29 mouse cellular contexts compared by ENCODE assay signal in genomic region chr16:25295546-25295945, GRCm38 (mm10). TPM values are rescaled to one million over a fixed set of nuclear protein-coding genes. Genes with fewer than 3 reads are reported as not detected.
DNase-seq lines count a peak whose midpoint lies in the region; ATAC-seq and TF ChIP-seq lines count a peak whose summit lies in the region.
"Had no signal": no experiment of that assay in that cellular context is flagged by ENCODE, and none has a peak within 500 bp of the region (broad histone marks: within the 10 kb centered on the region; RNA-seq: fewer than 3 reads in every experiment).

No protein-coding gene starts in this region.

- WGBS in intestine, postnatal 0 days, result 43% methylated on average over 11 of the region's 11 CpGs
- WGBS in stomach, postnatal 0 days, result 63% methylated on average over 11 of the region's 11 CpGs

- no peak overlapping the region for H3K9ac ChIP-seq in intestine, postnatal 0 days (ENCODE audit: low read depth, low read length)
- H3K9ac ChIP-seq in stomach, postnatal 0 days (ENCODE audit: low read length), result no peak overlapping the region
- H3K9ac ChIP-seq: forebrain, embryonic 13.5 days; hindbrain, embryonic 13.5 days had no signal

- no peak overlapping the region for H3K27ac ChIP-seq in intestine, postnatal 0 days (ENCODE audit: low read depth, low read length)
- no peak overlapping the region for H3K27ac ChIP-seq in stomach, postnatal 0 days (replicated peaks)
- H3K27ac ChIP-seq: forebrain, embryonic 10.5 days; forebrain, embryonic 13.5 days; gastrocnemius, adult 2 months; heart, adult 2 months; heart, embryonic 10.5 days; hindbrain, embryonic 10.5 days; hindbrain, embryonic 13.5 days had no signal

- no peak overlapping the region for H3K4me3 ChIP-seq in intestine, postnatal 0 days (ENCODE audit: low read depth, low read length)
- no peak overlapping the region for H3K4me3 ChIP-seq in stomach, postnatal 0 days (ENCODE audit: low read depth, low read length)
- H3K4me3 ChIP-seq: forebrain, embryonic 10.5 days; forebrain, embryonic 13.5 days; gastrocnemius, adult 2 months; heart, adult 2 months; heart, embryonic 10.5 days; hindbrain, embryonic 10.5 days; hindbrain, embryonic 13.5 days had no signal

- no peak for TF ChIP-seq EP300 in stomach, postnatal 0 days (optimal IDR thresholded peaks at IDR 0.05)

- H3K4me2 ChIP-seq in intestine, postnatal 0 days (replicated peaks; ENCODE audit: low read depth), result peak overlapping the region; percentile 21; the same call in 1 of the 2 replicates
- H3K4me2 ChIP-seq in stomach, postnatal 0 days (replicated peaks; ENCODE audit: low read depth), result no peak overlapping the region
- H3K4me2 ChIP-seq: forebrain, embryonic 13.5 days; hindbrain, embryonic 13.5 days had no signal

- H3K9me3 ChIP-seq in intestine, postnatal 0 days (ENCODE audit: control insufficient read depth), result no peaks in the 10 kb centered on the region
- no peaks in the 10 kb centered on the region for H3K9me3 ChIP-seq in stomach, postnatal 0 days (ENCODE audit: control insufficient read depth, low read length)
- H3K9me3 ChIP-seq: forebrain, embryonic 10.5 days; forebrain, embryonic 13.5 days; heart, embryonic 10.5 days; hindbrain, embryonic 10.5 days; hindbrain, embryonic 13.5 days had no signal

- no peaks in the 10 kb centered on the region for H3K36me3 ChIP-seq in intestine, postnatal 0 days (ENCODE audit: control insufficient read depth, insufficient read depth)
- H3K36me3 ChIP-seq in stomach, postnatal 0 days (ENCODE audit: control insufficient read depth, insufficient read depth, low read length), result no peaks in the 10 kb centered on the region
- H3K36me3 ChIP-seq: forebrain, embryonic 10.5 days; heart, embryonic 10.5 days; hindbrain, embryonic 10.5 days; hindbrain, embryonic 13.5 days had no signal

- no peaks in the 10 kb centered on the region for H3K4me1 ChIP-seq in intestine, postnatal 0 days (replicated peaks; ENCODE audit: control insufficient read depth, insufficient read depth, low read length)
- H3K4me1 ChIP-seq in stomach, postnatal 0 days (replicated peaks; ENCODE audit: control insufficient read depth, insufficient read depth), result no peaks in the 10 kb centered on the region
- H3K4me1 ChIP-seq: forebrain, embryonic 10.5 days; heart, embryonic 10.5 days; hindbrain, embryonic 10.5 days; hindbrain, embryonic 13.5 days had no signal

- ATAC-seq in intestine, postnatal 0 days, result peak; percentile 66; the same call in 1 of the 2 replicates
- ATAC-seq in stomach, postnatal 0 days (ENCODE audit: low FRiP score, low TSS enrichment), result peak; percentile 76; the same call in 1 of the 2 replicates
- ATAC-seq: CD4-positive, CD25-positive, alpha-beta regulatory T cell, adult 4 months; forebrain, embryonic 13.5 days; forebrain, embryonic 16.5 days; hindbrain, embryonic 16.5 days had no signal

- H3K27me3 ChIP-seq in intestine, postnatal 0 days (replicated peaks; ENCODE audit: control insufficient read depth, insufficient read depth, low read length), result no peaks in the 10 kb centered on the region
- H3K27me3 ChIP-seq in stomach, postnatal 0 days (ENCODE audit: control insufficient read depth, insufficient read depth, low read length), result no peaks in the 10 kb centered on the region
- H3K27me3 ChIP-seq: forebrain, embryonic 13.5 days; hindbrain, embryonic 13.5 days had no signal

- no peak for TF ChIP-seq CTCF in intestine, postnatal 0 days (IDR thresholded peaks at IDR 0.05; ENCODE audit: low read depth)
- TF ChIP-seq CTCF in stomach, postnatal 0 days (IDR thresholded peaks at IDR 0.05; ENCODE audit: low read depth), result no peak

- peak; percentile 11 for DNase-seq in ovary, adult 18-20 months (ENCODE audit: low spot score)
- DNase-seq in ovary, postnatal 14 days (ENCODE audit: low spot score), result no peak
- no peak for DNase-seq in stomach, postnatal 0 days (ENCODE audit: low spot score)
- DNase-seq in adrenal gland, adult 2 months, result no peak
- no peak for DNase-seq in urinary bladder, postnatal 10 days (ENCODE audit: low spot score)
- DNase-seq: adrenal gland, adult 8-10 months; adrenal gland, postnatal 25 days; cerebellum, adult 11-12 months; cerebellum, adult 8-10 months; cerebellum, postnatal 10 days; gastrocnemius, adult 2 months; gastrocnemius, postnatal 14 days; heart, adult 2 months; kidney, adult 18-20 months had no signal

RNA-seq across cellular contexts. Expression of gene Tprg, which starts 8.9 kb away (rescaled TPM):
- not detected in 2 replicates for polyA plus RNA-seq in intestine, postnatal 0 days (2015; fragmentation: Nextera tagmentation; extraction: Ambion mirVana)
- polyA plus RNA-seq in stomach, postnatal 0 days (2015; fragmentation: Nextera tagmentation; extraction: Ambion mirVana), result 41.0 and 43.6 TPM in 2 replicates
- not detected for total RNA-seq in adrenal gland, adult 2 months (2021)
- not detected in 2 replicates for polyA plus RNA-seq in adrenal gland, adult 2 months (2012; rRNA removed)
- total RNA-seq: adrenal gland, adult 8-10 months; adrenal gland, postnatal 25 days; gastrocnemius, adult 2 months; gastrocnemius, postnatal 14 days; gastrocnemius, postnatal 4 days; heart, adult 2 months; heart, postnatal 25 days; MEL had no signal
- polyA plus RNA-seq: brain, embryonic 14.5 days; CD4-positive, CD25-positive, alpha-beta regulatory T cell, adult 4 months; embryonic facial prominence, embryonic 11.5 days; forebrain, embryonic 10.5 days; forebrain, embryonic 13.5 days; heart, adult 2 months; heart, embryonic 10.5 days; heart, embryonic 14.5 days; hindbrain, embryonic 10.5 days; hindbrain, embryonic 13.5 days had no signal

Comparison
In these comparisons a context has a peak if more than half of its experiments do, and no peak if none do; other contexts are left out.
1. RNA of gene Tprg, which starts 8.9 kb away (polyA plus RNA-seq): 41.0 to 43.6 TPM in stomach, postnatal 0 days; not detected in intestine, postnatal 0 days and not detected in adrenal gland, adult 2 months; every median in the first group is over 10 times any median in the second.